Mouse (Mus musculus): ENCODE data around the gene Lyrm9. TPM values are rescaled to one million over a fixed set of nuclear protein-coding genes. Genes with fewer than 3 reads are reported as not detected.

Lyrm9 gene
- total and polyA plus RNA-seq, 3 experiments, result 31.6 to 48.6 TPM; not detected in 1

- TF ChIP-seq MYB (IDR thresholded peaks at IDR 0.05; ENCODE audit: low read depth, low read length) (peak; percentile 90), E2F4 (IDR thresholded peaks at IDR 0.05; ENCODE audit: borderline replicate concordance, low read depth, low read length) (no peak), NRF1 (IDR thresholded peaks at IDR 0.05; ENCODE audit: insufficient read depth, low read depth, low read length, poor library complexity, severe bottlenecking) (no peak; the same call in 1 of the 2 replicates), SMC3 (IDR thresholded peaks at IDR 0.05; ENCODE audit: low read depth, low read length) (peak; percentile 30; the same call in 1 of the 2 replicates), POLR2A (IDR thresholded peaks at IDR 0.05; ENCODE audit: control insufficient read depth in 1 of 2, insufficient read depth in 1 of 2, low read depth in 1 of 2, low read length in 2 of 2, poor library complexity in 1 of 2) (peak; percentile 37 to 56; a peak in 2 of 4 replicates), MAFK (IDR thresholded peaks at IDR 0.05; ENCODE audit: borderline replicate concordance, low read depth, low read length) (peak; percentile 94), UBTF (IDR thresholded peaks at IDR 0.05; ENCODE audit: borderline replicate concordance, insufficient read depth, low read depth, low read length) (peak; percentile 76; the same call in 1 of the 2 replicates), ZKSCAN1 (IDR thresholded peaks at IDR 0.05; ENCODE audit: low read depth, low read length) (no peak; the same call in 1 of the 2 replicates), TCF12 (IDR thresholded peaks at IDR 0.05; ENCODE audit: low read depth, low read length) (peak; percentile 100)
Measured at GRCm38 (mm10) chr11:78832816-78833314, 6.5 kb downstream of the Lyrm9 start (continued).

GRCm38 (mm10) chr11:78836486-78836885 is 10.1 kb downstream of the Lyrm9 start:
- Histone ChIP-seq H3K4me3 (ENCODE audit: control insufficient read depth in 1 of 2, insufficient read depth in 1 of 2, low read depth in 2 of 2, low read length in 2 of 2) (no peak overlapping the region), H3K27ac (ENCODE audit: control insufficient read depth, low read depth, low read length) (no peak overlapping the region), H3K36me3 (ENCODE audit: control insufficient read depth in 1 of 2, insufficient read depth in 2 of 2, low read length in 2 of 2) (peaks cover 0 to 34% of the 10 kb centered on the region in 2 experiments; a peak in 2 of 4 replicates), H3K27me3 (ENCODE audit: control insufficient read depth in 1 of 2, insufficient read depth in 2 of 2, low read length in 2 of 2) (no peaks in the 10 kb centered on the region), H3K79me2 (ENCODE audit: control insufficient read depth, insufficient read depth, low read length, poor library complexity) (no peaks in the 10 kb centered on the region), H3K4me1 (ENCODE audit: control insufficient read depth in 1 of 2, insufficient read depth in 2 of 2, low read length in 2 of 2) (peaks cover 20 to 41% of the 10 kb centered on the region in 2 experiments), H3K9me3 (replicated peaks; ENCODE audit: insufficient read depth, low read length) (no peaks in the 10 kb centered on the region), H3K9ac (ENCODE audit: control insufficient read depth, low read depth, low read length, poor library complexity, severe bottlenecking) (no peak overlapping the region)
- TF ChIP-seq ETS1 (IDR thresholded peaks at IDR 0.05; ENCODE audit: low read depth, low read length), result no peak
- no peak for TF ChIP-seq E2F4 (IDR thresholded peaks at IDR 0.05; ENCODE audit: borderline replicate concordance, low read depth, low read length)
- TF ChIP-seq TCF12 (IDR thresholded peaks at IDR 0.05; ENCODE audit: low read depth, low read length), result no peak
- no peak for TF ChIP-seq JUND (IDR thresholded peaks at IDR 0.05; ENCODE audit: low read depth, low read length)
- TF ChIP-seq MAX (IDR thresholded peaks at IDR 0.05; ENCODE audit: low read length), result no peak
- no peak for TF ChIP-seq MYB (IDR thresholded peaks at IDR 0.05; ENCODE audit: low read depth, low read length)
- no peak for TF ChIP-seq ZNF384 (IDR thresholded peaks at IDR 0.05; ENCODE audit: low read depth, low read length)
- TF ChIP-seq ZKSCAN1 (IDR thresholded peaks at IDR 0.05; ENCODE audit: low read depth, low read length), result no peak
- TF ChIP-seq RAD21 (IDR thresholded peaks at IDR 0.05; ENCODE audit: low read depth, low read length), result no peak
- TF ChIP-seq EP300 (IDR thresholded peaks at IDR 0.05; ENCODE audit: low read depth in 1 of 2, low read length in 2 of 2), result no peak
- TF ChIP-seq GATA1 (IDR thresholded peaks at IDR 0.05; ENCODE audit: low read depth, low read length), result no peak
- no peak for TF ChIP-seq BHLHE40 (IDR thresholded peaks at IDR 0.05; ENCODE audit: borderline replicate concordance, low read depth, low read length)
- no peak for TF ChIP-seq MXI1 (IDR thresholded peaks at IDR 0.05; ENCODE audit: low read depth, low read length)
- no peak for TF ChIP-seq SMC3 (IDR thresholded peaks at IDR 0.05; ENCODE audit: low read depth, low read length)
- no peak for TF ChIP-seq NELFE (IDR thresholded peaks at IDR 0.05; ENCODE audit: low read depth, low read length)
- TF ChIP-seq CTCF (IDR thresholded peaks at IDR 0.05 in 2 of 3, conservative IDR thresholded peaks at IDR 0.05 in 1 of 3; ENCODE audit: control insufficient read depth in 1 of 3, insufficient read depth in 1 of 3, low read depth in 2 of 3, low read length in 3 of 3, poor library complexity in 1 of 3, severe bottlenecking in 1 of 3), result no peak
- TF ChIP-seq USF2 (IDR thresholded peaks at IDR 0.05; ENCODE audit: borderline replicate concordance in 1 of 2, insufficient read depth in 1 of 2, low read depth in 1 of 2, low read length in 2 of 2), result no peak
- no peak for TF ChIP-seq ZMIZ1 (IDR thresholded peaks at IDR 0.05; ENCODE audit: low read depth, low read length)
- DNase-seq (ENCODE audit: low read depth, low spot score), result no peak
